Mouse (Mus musculus) lung, postnatal 25 days (tissue): Measurements from ENCODE around the gene Casd1.

Source experiments
- DNase-seq: peaks from one replicate; pipeline ENCODE4 v3.0.0; 2022; ENCODE audit warnings: low spot score

The Casd1 gene

DNA sequence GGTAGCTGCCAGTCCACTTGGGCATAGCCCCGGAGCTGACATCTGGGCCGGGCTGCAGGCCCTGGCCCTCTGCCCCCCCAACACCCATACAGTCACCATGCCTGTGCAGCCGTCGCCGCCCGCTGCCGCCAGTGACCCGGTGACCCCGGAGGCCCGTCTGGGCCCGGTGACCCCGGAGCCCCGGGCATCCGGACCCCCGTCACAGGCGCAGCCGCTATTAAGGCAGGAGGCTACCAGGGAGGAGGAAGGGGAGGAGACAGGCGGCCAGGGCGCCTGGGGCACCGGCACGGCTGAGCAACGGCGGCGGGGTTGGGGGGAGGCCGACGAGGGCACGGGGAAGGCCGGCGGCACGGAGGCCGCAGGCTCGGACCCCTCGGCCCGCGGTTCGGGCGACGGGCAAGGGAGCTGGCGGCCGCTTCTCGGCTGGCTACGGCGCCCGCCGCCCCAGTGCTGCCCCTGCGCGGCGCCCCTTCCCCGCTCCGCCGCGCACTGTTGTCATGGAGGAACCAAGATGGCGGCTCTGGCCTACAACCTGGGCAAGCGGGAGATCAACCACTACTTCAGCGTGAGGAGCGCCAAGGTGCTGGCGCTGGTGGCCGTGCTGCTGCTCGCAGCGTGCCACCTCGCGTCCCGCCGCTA lies at the start of gene Casd1:
Gene Casd1, plus strand, starts transcription at position 182 of the 639 bp plus-strand sequence.
- DNase-seq: peak; percentile 46

DNA sequence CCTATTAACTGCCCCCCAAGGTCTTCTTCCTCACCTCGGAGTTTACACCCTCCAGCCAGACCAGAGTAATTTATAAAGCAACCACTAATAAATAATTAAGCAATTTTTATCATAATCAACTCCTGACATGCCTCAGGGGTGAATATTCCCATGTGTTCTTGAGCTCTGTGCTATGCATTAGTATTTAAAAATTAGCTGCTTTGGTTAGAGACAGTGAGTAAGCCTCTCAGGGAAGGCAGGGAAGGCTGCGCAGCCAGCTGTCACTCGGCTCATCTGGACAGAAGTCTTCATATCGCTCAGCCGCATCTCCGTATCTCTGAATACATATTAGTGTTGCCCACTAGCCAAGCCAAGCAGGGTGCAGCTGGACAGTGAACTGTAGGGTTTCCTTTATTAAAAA lies 45.3 kb upstream of the Casd1 start:
- no peak for DNase-seq

DNA sequence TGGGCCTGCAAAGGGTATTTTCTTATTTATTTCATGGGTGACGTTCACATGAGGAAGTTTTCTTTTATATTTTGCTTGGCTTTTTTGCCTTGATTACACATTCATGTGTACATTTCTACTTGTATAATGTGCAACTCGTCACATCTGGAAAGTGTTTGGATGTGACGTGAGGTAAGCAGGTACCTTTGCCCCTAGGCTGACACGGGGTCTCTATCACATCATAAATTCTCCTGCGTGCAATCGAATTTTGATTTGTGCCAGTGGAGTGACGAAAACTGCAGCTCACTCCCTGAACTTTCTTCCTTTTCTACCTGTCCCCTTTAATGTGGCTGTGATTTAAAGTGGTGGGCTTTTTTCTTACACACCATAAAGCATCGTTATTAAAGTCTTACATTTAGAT lies 43.6 kb upstream of the Casd1 start:
- no peak for DNase-seq

DNA sequence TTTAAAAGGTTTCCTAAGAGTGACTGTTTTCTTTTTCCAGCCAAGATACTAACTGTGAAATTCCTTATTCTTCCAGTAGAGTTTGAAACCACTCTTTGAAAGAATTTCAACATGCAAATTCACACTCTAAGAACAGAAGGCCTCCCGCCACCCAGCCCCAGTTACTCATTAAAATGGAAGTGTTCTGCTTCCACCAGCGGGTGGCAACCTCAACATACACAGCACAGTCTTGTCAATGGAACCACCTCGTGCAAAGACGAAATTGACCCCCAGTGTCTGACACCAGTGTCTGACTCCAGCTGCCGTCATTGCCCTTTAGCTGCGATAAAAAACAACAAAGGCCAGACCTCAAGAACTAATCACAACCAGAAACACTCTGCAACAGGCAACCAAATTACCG lies 43.0 kb upstream of the Casd1 start:
- DNase-seq: peak; percentile 26

DNA sequence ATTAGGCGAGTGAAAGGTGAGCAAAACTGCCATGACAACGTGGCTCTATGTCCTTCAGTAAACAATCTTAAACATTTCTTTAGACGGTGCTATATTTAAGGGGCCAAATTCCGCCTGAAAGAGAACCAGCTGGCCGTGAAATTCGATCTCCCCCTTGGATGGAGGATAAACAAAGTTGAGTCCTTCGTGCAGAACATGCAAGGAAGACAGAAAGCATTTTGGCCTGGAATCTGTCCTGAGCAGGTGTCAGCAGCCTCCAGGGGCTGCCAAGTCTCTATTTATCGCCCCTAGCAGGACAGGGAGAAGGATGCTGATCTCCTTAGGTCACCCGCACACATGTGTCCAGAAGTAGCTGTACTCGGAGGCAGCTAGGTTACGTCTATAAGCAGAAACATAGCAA lies 39.5 kb upstream of the Casd1 start:
- DNase-seq: no peak

DNA sequence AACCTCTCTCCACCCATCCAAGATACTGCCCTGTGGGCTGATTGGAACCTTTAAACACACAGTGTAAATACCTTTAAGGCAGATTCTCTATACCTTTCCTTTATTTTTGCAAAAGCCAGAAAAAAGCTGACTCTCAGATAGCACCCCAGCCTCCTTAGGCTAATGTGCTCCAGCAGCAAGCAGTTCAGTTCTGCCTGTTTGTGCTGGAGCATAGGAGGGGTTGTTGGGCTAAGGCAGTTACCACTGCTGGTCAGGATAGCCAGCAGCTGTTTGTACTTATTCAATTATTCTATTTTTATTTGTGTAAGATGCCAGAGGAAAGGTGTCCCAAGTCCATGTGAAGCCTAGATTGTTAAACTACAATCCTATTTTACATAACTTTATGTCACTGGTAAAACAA lies 39.0 kb upstream of the Casd1 start:
- no peak for DNase-seq

DNA sequence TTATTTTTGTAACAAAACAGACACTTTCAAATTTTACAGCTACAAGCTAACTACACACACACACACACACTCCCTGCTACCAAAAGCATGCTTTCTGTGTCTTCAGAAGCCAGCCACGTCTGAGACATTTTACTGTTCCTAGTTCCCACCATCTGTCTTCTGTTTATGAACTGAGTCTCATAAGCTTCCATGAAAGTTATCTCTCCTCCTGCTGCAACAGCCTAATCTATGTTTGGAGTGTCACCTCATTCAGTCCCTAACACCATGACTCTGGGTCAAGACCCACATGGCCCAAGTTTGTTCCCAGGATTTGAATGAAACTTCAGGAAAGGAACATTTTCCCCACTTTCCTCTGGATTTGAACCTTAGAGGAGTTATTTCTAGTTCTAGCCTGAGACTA lies 38.2 kb upstream of the Casd1 start:
- DNase-seq: peak; percentile 4

DNA sequence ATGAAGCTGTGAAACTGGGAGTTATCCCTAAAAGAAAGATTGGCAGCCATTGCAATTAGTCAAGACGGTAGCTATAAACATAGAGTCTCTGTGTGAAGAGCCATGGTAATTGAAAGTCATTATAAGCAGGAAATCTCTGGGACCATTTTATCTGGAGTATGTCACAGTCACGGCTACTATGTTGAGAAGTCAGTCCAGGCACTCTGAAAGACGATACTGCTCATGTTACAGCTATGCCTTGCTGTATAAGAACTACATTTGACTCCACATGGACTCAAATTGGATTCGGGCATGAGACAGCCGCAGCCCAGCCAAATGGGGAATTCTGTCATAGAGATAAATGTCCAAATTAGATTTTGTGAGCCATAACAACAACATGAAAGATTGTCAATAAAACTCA lies 37.2 kb upstream of the Casd1 start:
- no peak for DNase-seq

DNA sequence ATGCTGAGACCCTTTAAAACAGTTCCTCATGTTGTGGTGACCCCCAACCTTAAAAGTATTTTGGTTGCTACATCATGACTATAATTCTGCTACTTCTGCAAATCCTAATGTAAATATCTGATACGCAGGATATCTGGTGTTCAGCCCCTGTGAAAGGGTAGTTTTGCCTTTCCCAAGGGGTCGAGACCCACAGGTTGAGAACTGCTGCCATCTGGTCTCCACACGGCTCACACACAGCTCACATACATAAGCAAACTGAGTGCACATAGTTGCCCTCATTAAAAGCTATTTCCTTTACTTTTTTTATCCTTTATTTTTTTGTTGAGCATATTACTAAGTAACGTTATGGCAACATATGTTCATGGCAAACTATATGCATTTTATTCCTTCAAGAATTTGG lies 30.2 kb upstream of the Casd1 start:
- DNase-seq: no peak

DNA sequence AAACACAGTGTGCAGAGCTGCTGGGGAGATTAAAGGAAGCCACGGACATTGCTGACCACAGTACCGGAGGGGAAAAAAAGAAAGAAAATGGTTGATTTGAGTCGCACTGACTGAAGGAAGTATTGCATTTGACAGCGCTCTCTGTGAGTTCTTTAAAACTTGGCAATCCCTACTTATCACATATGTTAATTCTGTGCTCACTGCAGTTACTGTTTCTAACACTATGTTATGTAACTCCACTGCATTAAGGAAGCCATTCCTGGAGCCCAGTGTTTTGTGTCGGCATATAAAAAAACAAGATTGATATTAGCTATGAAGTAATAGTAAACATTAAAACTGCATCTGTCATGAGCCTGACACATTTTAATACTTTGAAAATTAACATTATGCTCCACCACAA lies 22.9 kb upstream of the Casd1 start:
- DNase-seq: no peak

DNA sequence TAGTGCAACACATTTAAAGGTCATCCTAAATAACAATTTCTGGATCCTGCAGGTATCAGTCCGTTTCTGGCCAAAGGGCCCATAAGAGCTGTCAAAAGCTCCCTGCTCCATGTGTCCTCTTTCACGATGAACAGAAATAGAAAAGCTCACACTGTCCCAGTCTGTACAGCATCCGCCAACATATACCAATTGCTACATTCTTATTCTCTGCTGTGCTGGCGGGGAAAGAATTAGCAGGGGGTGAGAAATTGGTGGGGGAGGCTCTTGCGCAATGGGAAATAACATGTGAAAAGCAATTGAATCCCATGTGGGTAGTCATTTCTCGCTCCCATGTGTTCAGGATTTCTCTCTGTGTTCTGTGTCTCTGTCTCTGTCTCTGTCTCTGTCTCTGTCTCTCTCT lies 22.3 kb upstream of the Casd1 start:
- no peak for DNase-seq

DNA sequence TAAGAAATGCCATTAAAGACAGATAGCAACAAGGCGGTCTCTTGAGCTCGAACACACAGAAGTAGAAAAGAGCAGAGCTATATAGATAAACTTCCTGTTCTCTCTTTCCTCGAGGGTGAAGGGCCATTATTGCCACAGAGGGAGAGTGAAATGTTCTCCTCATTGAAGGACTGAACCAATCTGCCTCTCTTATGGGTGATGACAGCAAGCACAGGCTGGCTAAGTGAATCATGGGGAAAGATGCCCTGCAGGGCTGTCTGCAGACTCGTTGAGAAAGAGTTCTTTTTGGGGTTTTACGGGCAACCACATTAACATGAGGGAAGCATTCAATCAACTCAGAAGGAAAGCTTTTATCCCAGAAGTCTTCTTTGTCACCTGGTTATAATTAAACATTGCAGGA lies 21.0 kb upstream of the Casd1 start:
- no peak for DNase-seq

DNA sequence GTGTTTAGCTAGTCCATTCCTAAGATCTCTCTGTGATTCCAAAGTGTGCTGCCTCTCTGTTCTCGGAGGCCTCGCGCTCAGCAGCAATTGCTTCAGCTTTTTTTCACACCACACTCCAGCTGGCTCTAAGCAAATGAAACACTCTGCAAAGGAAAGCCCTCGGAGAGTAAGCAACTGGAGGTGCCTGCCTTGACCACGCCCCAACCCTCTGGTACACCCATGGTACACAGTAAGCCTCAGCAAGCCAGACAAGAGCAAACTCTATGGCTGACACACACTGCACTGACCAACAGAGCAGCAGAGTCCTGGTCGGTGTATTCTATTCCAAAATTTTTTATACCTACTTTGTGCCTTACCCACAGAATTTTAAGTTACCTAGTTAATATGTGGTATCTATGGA lies 17.2 kb upstream of the Casd1 start:
- DNase-seq: peak; percentile 8

DNA sequence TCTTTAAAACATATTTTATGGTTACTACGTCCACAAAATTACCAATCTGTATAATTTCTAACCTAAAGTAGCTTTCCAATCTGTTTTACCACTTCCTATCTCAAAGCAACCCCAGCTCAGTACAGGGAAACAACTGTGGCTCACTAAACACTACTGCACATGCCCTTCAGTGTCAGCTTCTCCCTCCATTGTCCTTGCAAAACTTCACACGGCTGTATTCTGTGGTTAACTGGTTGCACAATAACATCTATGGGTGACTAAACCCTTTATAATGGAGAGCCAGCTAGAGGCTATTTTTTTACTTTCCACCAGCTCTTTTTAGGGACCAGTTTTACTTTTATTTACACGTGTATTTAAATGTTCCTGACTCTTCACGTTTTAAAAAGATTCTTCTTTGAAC lies 12.7 kb upstream of the Casd1 start:
- DNase-seq: peak; percentile 28

DNA sequence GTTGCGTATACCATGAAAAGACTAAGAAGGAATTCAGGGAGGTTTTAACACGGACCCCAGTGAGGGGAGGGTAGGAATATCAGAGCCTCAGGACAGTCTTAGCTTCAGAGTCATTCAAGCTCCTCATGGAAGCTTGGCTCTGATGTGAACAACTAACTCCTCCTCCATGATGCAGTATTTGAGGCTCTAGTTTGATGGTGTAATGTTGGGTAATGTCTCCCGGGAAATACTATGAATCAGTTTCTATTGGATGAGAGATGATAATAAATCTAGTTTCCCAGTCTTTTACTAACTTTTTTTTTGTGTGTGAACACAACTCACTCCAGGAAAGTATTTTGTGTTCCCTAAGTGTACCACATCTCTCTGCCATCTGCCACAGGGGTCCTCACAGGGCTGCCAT lies 11.9 kb upstream of the Casd1 start:
- DNase-seq: no peak

DNA sequence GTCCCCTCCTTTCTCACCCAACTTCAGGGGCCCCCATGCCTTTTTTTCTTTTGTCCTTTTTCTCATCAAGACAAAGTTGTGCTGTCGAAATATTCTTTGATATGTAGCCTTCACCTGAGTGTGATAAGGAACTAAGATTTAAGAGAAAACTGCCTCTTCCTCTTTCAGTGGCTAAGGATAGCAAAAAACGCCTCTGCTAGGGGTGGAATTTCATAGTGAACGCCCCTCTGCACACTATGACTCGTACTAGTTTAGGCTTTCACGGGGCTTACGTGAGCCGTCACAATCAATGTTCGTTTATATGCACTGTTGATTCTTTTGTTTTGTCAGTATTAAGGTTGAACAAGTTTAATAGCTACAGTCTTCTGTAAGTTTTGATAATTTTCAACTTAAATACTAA lies 10.6 kb upstream of the Casd1 start:
- DNase-seq: no peak

DNA sequence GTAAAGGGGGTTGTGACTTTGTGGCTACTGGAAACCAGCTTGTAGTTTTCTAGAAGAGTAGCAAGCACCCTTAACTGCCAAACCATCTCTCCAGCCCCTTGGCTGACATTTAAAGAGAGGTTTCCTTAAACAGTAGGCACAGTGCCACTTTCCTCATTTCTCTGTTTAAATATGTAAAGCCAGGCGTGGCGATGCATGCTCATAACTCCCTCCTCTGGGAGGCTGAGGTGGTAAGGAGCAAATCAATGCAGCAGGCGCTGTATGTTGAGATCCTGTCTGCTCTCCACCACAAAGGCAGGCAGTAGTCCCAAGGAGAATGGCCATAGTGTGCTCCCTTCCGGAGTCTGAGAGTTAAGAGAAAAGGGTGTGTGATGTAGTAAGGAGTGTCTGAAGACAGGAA lies 2.9 kb upstream of the Casd1 start:
- DNase-seq: no peak

DNA sequence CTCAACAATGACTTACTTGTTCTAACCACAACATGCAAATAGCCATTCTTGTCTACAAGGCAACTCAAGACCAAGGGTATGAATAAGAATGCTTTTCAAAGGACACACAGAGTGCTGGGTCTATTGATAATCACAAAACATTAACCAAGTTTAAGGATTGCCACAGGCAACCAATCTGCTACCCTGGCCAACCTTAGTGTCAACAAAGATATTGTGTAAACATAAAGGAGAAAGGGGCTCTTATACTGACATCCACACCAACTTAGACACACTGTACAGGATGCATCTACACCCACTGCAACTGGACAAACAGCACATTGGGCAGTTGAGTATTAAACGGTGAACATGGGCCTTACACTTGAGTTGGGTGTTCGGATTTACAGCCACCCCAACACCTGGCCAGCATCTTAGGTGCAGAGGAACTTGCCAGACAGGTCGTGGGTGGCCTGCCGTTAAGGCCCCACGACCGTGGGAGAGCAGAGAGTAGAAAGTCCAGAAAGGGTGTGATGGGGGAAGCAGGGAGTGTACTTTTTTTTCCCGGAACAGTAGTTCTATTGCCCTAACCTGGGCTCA lies 468 bp upstream of the Casd1 start:
- no peak for DNase-seq

DNA sequence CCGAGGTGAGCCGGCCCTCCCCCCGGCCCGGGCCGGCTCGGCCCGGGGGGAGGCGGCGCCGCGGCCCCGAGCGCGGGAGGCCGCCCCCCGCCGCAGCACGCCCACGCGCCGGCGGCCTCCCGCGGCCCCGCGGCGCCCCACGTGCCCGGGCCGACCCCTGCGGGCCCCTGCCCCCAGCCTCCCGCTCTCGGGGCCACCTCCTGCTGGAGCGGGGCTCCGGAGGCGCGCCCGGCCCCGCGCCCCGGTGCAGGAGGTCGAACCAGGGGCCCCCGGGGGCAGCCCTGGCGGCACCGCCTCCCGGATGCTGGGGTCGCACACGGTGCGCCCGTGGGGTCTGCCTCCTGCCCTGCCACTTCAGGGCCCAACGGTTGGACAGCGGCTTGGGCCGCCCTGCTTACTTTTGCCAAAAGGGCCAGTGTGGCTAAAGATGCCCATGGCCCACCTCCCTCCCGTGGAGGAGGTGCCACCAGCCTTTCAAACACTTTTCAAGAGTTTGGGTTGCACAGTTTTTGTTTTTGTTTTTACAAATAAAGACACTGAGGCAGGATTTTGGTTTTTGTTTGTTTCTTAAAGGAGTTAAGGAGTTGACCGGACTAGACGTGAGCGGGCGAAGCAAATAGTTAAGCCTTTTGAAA lies 775 bp downstream of the Casd1 start:
- DNase-seq: no peak

DNA sequence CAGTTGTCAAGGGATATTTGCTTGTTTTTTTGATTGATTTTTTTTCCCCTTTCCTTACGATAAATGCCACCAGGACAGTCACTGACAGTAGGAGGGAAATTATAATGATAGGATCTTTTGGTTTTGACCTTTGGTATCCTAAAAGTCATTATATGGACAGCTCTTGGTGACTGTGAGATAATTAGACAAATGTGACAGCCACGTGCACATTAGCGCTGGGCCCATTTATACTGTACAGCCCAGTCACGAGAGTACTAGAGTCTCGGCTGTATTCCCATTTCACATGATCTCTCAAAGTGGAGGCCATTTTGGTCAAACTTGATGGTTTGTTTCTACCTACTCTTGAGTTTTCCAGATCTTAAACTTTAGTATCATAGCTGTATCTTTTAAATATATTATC lies 1.4 kb downstream of the Casd1 start:
- no peak for DNase-seq

DNA sequence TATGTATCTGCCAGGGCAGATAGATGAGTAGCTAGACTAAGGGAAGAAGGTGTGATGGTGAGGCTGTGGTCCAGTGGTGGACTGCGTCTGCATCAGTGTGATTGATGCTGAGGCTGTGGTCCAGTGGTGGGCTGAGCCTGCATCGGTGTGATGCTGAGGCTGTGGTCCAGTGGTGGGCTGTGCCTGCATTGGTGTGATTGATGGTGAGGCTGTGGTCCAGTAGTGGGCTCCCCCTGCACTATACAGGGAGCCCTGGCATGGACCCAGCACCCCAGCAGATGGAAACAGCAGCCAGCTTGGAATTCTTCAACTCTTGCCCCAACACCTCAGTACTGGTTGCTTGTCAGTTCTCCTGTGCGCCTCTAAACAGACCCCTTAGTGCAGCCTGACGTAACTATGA lies 5.8 kb downstream of the Casd1 start:
- DNase-seq: no peak

DNA sequence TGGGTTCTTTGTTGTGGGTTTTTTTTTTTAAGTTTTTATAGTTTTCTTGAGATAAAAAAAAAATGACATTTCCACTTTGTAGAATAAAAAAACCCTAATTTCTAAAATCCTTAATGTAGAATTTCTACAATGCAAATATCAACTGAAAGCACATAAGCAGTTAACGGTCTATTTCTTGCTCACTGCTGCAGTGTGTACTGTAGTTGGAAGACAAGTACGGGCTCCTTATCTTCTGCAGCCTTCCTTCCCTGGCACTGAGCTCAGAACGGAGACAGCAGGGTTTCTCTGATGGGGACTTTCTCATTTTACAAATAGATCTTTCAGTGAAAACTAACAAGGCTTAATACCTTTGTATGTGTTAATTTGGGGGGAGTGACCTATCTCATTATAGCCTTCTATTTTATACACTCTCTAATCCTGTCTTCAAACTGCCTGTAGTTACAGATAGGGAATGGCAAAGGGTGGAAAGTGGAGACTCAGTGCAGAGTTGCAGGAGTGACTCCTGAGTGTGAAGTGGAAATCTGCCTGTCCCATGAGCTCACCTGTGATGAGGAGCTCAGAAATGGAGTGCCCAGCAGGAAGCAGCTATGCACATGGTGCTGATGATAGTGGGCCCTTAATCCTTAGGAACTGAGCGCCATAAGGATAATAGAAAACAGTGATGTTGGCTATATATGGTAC lies 9.7 kb downstream of the Casd1 start:
- DNase-seq: no peak

DNA sequence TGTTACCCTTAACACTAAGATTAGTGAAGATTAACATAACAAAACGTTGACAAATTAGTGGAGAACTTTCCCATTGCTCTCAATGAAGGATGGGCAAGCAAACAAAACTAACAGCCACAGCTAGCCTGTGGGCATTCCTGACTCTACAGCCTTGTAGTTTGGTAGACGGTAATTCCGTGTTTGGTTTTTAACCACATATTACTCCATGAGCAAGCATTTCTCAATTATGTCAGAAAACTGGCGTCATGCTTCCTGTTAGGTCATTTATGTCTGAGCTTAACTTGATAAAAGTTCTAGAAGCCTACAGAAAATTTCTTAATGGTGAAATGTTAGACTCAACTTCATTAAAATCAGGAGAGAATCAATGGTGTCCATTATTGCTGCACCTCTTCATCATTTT lies 11.2 kb downstream of the Casd1 start:
- DNase-seq: no peak
